Mouse (Mus musculus): ENCODE measurements around the gene Eif2b1. TPM values are rescaled to one million over a fixed set of nuclear protein-coding genes. Genes with fewer than 3 reads are reported as not detected.

The Eif2b1 gene
- total RNA-seq, 2 experiments from 2014 or later, result 15.6 to 28.0 TPM

Other genes starting within 250 kb of the Eif2b1 start
- gene Cdk2ap1, start 216.0 kb downstream of the Eif2b1 start, total RNA-seq (2015), result 150 and 158 TPM in 2 replicates
- gene Cdk2ap1, start 216.0 kb downstream of the Eif2b1 start, total RNA-seq (2017), result 111 and 145 TPM in 2 replicates
- gene Sbno1, start 153.1 kb downstream of the Eif2b1 start, total RNA-seq (2015), result 65.5 and 82.0 TPM in 2 replicates
- 147 and 182 TPM in 2 replicates for gene Sbno1, start 153.1 kb downstream of the Eif2b1 start, total RNA-seq (2017)
- gene Kmt5a, start 139.2 kb downstream of the Eif2b1 start, total RNA-seq (2015), result 370 and 380 TPM in 2 replicates
- 240 and 272 TPM in 2 replicates for gene Kmt5a, start 139.2 kb downstream of the Eif2b1 start, total RNA-seq (2017)
- 42.8 and 45.4 TPM in 2 replicates for gene Rilpl2, start 100.8 kb downstream of the Eif2b1 start, total RNA-seq (2015)
- gene Rilpl2, start 100.8 kb downstream of the Eif2b1 start, total RNA-seq (2017), result 42.5 and 42.9 TPM in 2 replicates
- 3.8 and 5.7 TPM in 2 replicates for gene Snrnp35, start 96.0 kb downstream of the Eif2b1 start, total RNA-seq (2015)
- gene Snrnp35, start 96.0 kb downstream of the Eif2b1 start, total RNA-seq (2017), result 10.6 and 12.0 TPM in 2 replicates
- 0.75 and 1.2 TPM in 2 replicates for gene Rilpl1, start 47.7 kb downstream of the Eif2b1 start, total RNA-seq (2015)
- 0.48 and 0.65 TPM in 2 replicates for gene Rilpl1, start 47.7 kb downstream of the Eif2b1 start, total RNA-seq (2017)
- 561 and 605 TPM in 2 replicates for gene Tmed2, start 38.4 kb downstream of the Eif2b1 start, total RNA-seq (2015)
- gene Tmed2, start 38.4 kb downstream of the Eif2b1 start, total RNA-seq (2017), result 974 and 1,002 TPM in 2 replicates
- 6.5 and 7.7 TPM in 2 replicates for gene Ddx55, start 26.3 kb downstream of the Eif2b1 start, total RNA-seq (2015)
- gene Ddx55, start 26.3 kb downstream of the Eif2b1 start, total RNA-seq (2017), result 7.2 and 15.1 TPM in 2 replicates
- gene Gtf2h3, start within 50 bp of the Eif2b1 start, total RNA-seq (2015), result 8.0 and 8.6 TPM in 2 replicates
- 11.6 and 20.7 TPM in 2 replicates for gene Gtf2h3, start within 50 bp of the Eif2b1 start, total RNA-seq (2017)
- 15.2 and 16.6 TPM in 2 replicates for gene Atp6v0a2, start 49.4 kb upstream of the Eif2b1 start, total RNA-seq (2015)
- 19.4 and 24.0 TPM in 2 replicates for gene Atp6v0a2, start 49.4 kb upstream of the Eif2b1 start, total RNA-seq (2017)
- not detected in 2 replicates for gene Dnah10, start 146.0 kb upstream of the Eif2b1 start, total RNA-seq (2015)
- gene Dnah10, start 146.0 kb upstream of the Eif2b1 start, total RNA-seq (2017), result 0.04 TPM in 1 of 2 replicates, not detected in the other

All from megakaryocyte, adult 5-6 weeks (primary cell).